Mouse (Mus musculus) intestine, postnatal 0 days (tissue): ENCODE measurements around the gene Pcbd2. TPM values are rescaled to one million over a fixed set of nuclear protein-coding genes. Genes with fewer than 3 reads are reported as not detected.

Experiments used
- ATAC-seq: fragments of 200-750 bp; cut with Nextera tagmentation; 2 replicates; pipeline ENCODE4 v1.8.0; 2017; ENCODE audit warnings: mild to moderate bottlenecking, moderate TSS enrichment, moderate library complexity
- H3K27ac ChIP-seq: fragments of 300-500 bp; sonication (generic); 2 replicates; pipeline ENCODE4 v1.5.1; 2014; ENCODE audit warnings: mild to moderate bottlenecking, low read depth, low read length, moderate library complexity
- H3K27me3 ChIP-seq: fragments of 300-500 bp; sonication (generic); replicated peaks from 2 replicates; pipeline ENCODE4 v1.6.1; 2014; ENCODE audit warnings: low read length, mixed read lengths; ENCODE audit not compliant: control insufficient read depth, insufficient read depth
- H3K36me3 ChIP-seq: fragments of 300-500 bp; sonication (generic); 2 replicates; pipeline ENCODE4 v1.6.1; 2014; ENCODE audit warnings: mild to moderate bottlenecking, moderate library complexity; ENCODE audit not compliant: control insufficient read depth, insufficient read depth
- H3K4me1 ChIP-seq: fragments of 300-500 bp; sonication (generic); replicated peaks from 2 replicates; pipeline ENCODE4 v1.6.1; 2014; ENCODE audit warnings: antibody characterized with exemption, low read length, mixed read lengths; ENCODE audit not compliant: control insufficient read depth, insufficient read depth
- H3K4me2 ChIP-seq: fragments of 300-500 bp; sonication (generic); replicated peaks from 2 replicates; pipeline ENCODE4 v1.6.1; 2014; ENCODE audit warnings: low read depth, mild to moderate bottlenecking, moderate library complexity
- H3K4me3 ChIP-seq: fragments of 300-500 bp; sonication (generic); 2 replicates; pipeline ENCODE4 v1.5.1; 2014; ENCODE audit warnings: low read depth, low read length
- H3K9ac ChIP-seq: fragments of 300-500 bp; sonication (generic); 2 replicates; pipeline ENCODE4 v1.6.1; 2014; ENCODE audit warnings: mild to moderate bottlenecking, low read depth, low read length
- H3K9me3 ChIP-seq: fragments of 300-500 bp; sonication (generic); 2 replicates; pipeline ENCODE4 v1.6.1; 2016; ENCODE audit warnings: mixed run types; ENCODE audit not compliant: control insufficient read depth
- CTCF ChIP-seq: sonication (generic); IDR thresholded peaks from 2 replicates; pipeline ENCODE4 v1.5.1; 2016; ENCODE audit warnings: low read depth, mild to moderate bottlenecking, control low read depth, antibody characterized with exemption, moderate library complexity
- WGBS: fragments of 180-500 bp; shearing (Covaris S2); extraction: QIAGEN DNeasy Blood & Tissue Kit; methylation state at CpG from one replicate; pipeline ENCODE4 v1.1.7; 2014; 5-methylcytosine and 5-hydroxymethylcytosine counted together
- polyA plus RNA-seq: library from polyadenylated mRNA; unstranded; fragments of >200 nt; fragmentation: Nextera tagmentation; extraction: Ambion mirVana; gene quantifications from 2 replicates; pipeline ENCODE4 v1.2.1, GENCODE M21; 2015

The Pcbd2 gene
- polyA plus RNA-seq, result 70.5 and 72.0 TPM in 2 replicates

DNA sequence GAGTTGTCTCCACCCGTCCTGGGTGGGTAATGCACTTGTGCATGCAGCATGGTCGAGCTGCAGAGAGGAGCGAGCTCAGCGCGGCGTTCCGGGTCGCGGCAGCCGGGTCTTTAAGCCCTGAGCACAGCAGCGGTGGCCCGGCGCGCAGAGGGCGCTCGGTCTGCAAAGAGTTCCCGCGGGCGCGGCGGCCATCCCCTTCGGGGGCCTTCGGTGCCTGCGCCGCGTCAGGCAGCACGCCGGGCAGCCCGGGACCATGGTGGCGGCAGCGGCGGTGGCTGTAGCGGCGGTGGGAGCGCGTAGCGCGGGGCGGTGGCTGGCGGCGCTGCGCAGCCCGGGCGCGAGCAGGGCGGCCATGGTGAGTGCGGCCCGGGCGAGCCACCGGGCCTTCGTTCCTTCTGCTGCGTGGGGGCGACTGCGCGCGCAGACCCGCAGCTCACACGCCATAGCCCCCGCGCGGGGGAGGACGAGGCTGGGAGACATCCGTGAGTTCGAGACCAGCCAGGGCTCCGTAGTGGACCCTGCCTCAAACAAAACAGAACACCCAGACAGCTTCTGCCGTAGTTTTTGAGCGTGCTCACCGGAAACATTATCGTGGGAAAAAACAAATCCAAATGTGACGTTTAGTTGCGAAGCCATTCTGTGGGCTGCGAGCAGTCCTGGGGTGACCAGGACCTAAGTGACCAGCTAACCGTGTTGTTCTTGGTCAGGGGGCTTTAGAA lies at the start of gene Pcbd2:
TSS of gene Pcbd2 (plus strand) at position 249 of the 719 bp plus-strand sequence.
- Histone ChIP-seq H3K4me1 (no peaks in the 10 kb centered on the region), H3K4me2 (peak within 1 kb of the TSS; percentile 69), H3K9me3 (no peaks in the 10 kb centered on the region), H3K27ac (peak within 1 kb of the TSS; percentile 97), H3K36me3 (peaks cover 14% of the 10 kb centered on the region; the same call in 1 of the 2 replicates), H3K27me3 (no peaks in the 10 kb centered on the region), H3K4me3 (peak within 1 kb of the TSS; percentile 69), H3K9ac (peak within 1 kb of the TSS; percentile 74)
- under 1% methylated on average over 72 of the region's 73 CpGs for WGBS
- TF ChIP-seq CTCF, result 0 out of 2 replicates have a peak, but pooled peaks have one; percentile 26
- peak; percentile 93 for ATAC-seq

DNA sequence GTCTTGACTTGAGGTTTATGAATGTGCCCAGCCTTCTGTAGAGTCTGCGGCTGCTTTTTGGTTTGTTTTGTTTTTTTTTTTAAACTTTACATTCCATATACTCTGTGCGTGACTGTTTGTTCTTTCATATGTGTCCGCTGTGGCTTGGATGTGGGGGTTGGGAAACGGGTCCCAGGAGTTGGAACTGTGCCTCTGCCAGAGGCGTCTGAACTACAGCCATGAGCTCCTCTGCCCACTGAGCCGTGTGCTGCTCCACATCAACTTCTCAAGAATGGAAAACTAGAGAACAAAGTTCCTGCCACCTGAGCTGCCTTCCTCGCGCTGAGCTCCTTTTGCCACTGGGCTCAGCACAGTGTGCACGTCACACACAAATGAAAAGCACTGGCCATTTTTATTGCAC lies 45.0 kb upstream of the Pcbd2 start:
- Histone ChIP-seq H3K9ac (no peak overlapping the region), H3K4me1 (no peaks in the 10 kb centered on the region), H3K27me3 (no peaks in the 10 kb centered on the region), H3K4me3 (no peak overlapping the region), H3K36me3 (peaks cover 29% of the 10 kb centered on the region), H3K4me2 (no peak overlapping the region), H3K9me3 (no peaks in the 10 kb centered on the region), H3K27ac (no peak overlapping the region)
- no peak for TF ChIP-seq CTCF
- ATAC-seq, result no peak
- 80% methylated on average over 9 of the region's 9 CpGs for WGBS

DNA sequence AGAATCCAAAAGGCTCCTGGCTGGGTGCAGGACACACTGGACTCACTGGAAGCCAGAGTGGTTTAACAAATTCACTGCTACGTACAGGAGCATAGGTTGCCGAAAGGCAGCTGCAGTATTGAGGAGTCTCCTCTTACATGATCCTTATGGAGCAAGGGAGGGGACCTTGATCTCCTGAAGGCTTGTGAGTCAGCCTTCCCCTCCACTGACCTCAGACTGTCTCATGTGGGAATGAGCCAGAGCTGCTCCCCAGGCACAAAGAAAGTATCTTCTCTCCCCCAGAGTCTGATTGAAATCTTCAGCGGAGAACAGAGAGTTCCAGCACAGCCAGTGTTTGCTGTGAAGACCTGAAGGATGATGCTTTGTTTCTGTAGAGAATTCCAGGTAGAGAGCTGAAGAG lies 43.6 kb upstream of the Pcbd2 start:
- Histone ChIP-seq H3K9me3 (no peaks in the 10 kb centered on the region), H3K4me1 (no peaks in the 10 kb centered on the region), H3K36me3 (peaks cover 16% of the 10 kb centered on the region), H3K9ac (no peak overlapping the region), H3K27me3 (no peaks in the 10 kb centered on the region), H3K4me3 (no peak overlapping the region), H3K27ac (no peak overlapping the region), H3K4me2 (no peak overlapping the region)
- 87% methylated on average over 3 of the region's 3 CpGs for WGBS
- no peak for ATAC-seq
- TF ChIP-seq CTCF, result no peak

DNA sequence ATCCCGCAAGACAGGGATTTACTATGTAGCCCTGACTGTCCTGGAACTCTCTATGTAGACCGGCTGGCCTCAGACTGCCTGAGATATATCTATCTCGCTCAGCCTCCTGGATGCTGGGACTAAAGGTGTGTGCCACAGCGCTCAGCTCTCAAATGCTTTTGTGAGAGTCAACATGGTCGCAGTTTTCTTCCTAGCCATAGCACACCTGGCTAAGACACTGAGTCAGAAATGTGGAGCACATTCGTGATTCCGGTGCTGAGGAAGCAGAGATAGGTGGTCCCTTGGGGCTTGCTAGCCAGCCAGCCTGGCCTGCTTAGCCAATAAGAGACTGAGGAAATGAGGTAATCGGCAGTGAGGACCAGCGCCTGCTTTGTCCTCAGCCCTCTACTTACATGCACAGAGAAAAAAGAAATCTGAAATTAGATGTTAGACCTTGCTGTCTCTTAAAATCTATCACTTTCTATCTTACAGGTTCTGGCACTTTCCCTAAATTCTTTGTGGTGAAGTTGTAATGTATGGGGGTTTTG lies 41.0 kb upstream of the Pcbd2 start:
- no peak overlapping the region for H3K4me2 ChIP-seq
- H3K4me3 ChIP-seq, result no peak overlapping the region
- no peaks in the 10 kb centered on the region for H3K9me3 ChIP-seq
- H3K27me3 ChIP-seq, result no peaks in the 10 kb centered on the region
- no peaks in the 10 kb centered on the region for H3K4me1 ChIP-seq
- no peaks in the 10 kb centered on the region for H3K36me3 ChIP-seq
- no peak for TF ChIP-seq CTCF
- H3K27ac ChIP-seq, result no peak overlapping the region
- no peak for ATAC-seq
- no peak overlapping the region for H3K9ac ChIP-seq
- WGBS, result 78% methylated on average over 9 of the region's 9 CpGs

DNA sequence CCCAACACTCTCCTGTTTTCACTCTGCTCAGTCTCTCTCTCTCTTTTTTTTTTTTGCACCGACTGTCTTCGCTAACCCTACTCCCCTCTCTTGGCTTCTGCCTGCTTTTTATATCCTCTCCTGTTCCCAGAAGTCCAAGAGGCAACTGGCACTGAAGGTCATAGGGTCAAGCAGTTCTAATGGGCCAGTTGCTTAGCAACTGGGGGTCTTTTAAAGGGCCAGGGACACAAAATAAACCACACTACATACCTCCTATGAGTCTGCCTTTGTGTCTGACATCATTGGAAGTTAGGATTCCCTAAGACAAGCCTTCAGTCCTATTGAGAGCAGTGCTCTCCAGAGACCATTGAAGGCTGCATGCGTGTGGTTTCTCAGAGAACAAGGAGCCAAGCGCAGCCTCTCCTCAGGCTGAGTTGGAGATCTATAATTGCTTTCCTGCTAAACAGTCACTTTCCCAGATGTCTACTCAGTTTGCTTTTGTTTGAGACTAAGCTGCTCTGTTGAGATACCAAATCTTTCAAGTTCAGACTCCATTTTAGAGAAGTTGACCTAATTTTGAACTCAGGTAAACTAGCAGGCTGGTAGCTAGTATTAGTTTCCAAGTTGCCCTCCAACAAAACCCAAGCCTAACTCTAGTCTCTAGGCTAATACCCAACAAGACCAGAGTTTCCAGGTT lies 39.1 kb upstream of the Pcbd2 start:
- no peak overlapping the region for H3K27ac ChIP-seq
- no peaks in the 10 kb centered on the region for H3K36me3 ChIP-seq
- no peaks in the 10 kb centered on the region for H3K27me3 ChIP-seq
- no peak for TF ChIP-seq CTCF
- no peaks in the 10 kb centered on the region for H3K4me1 ChIP-seq
- no peak overlapping the region for H3K4me2 ChIP-seq
- 47% methylated on average over 4 of the region's 4 CpGs for WGBS
- no peak overlapping the region for H3K4me3 ChIP-seq
- H3K9me3 ChIP-seq, result no peaks in the 10 kb centered on the region
- H3K9ac ChIP-seq, result no peak overlapping the region
- no peak for ATAC-seq

DNA sequence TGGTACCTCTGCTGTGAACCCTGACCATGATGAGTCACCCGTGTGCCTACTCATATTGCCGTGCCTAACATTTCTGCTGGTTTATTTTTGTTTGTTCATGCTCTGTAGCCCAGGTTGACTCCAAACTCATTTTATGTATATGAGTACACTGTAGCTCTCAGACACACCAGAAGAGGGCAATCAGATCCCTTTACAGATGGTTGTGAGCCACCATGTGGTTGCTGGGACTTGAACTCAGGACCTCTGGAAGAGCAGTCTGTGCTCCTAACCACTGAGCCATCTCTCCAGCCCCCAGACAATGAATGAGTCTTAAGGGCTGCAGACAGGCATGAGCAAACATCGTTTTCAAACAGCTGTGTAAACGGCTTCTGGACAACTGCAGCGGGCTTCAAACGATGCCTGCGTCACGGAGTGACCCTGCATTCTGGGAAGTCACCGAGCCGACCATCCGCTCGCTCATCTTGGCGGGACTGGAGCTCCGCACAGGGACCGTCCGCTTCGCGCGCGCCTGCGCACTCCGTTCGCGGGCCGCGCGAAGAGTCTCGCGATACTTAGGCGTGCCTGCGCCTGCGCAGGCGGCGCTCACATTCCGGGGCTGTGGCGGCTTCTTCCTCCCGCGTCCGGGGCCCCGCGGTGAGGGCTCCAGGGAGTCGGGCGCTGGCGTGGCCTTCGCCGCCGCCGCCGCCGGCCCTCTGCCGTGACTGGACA lies 34.5 kb upstream of the Pcbd2 start, which contains the start of gene B230219D22Rik:
TSS of gene B230219D22Rik (plus strand) at position 590 of the 708 bp plus-strand sequence.
- H3K4me2 ChIP-seq, result peak within 1 kb of the TSS; percentile 72
- peak within 1 kb of the TSS; percentile 98 for H3K27ac ChIP-seq
- no peaks in the 10 kb centered on the region for H3K36me3 ChIP-seq
- no peaks in the 10 kb centered on the region for H3K27me3 ChIP-seq
- H3K9ac ChIP-seq, result peak within 1 kb of the TSS; percentile 99
- peak within 1 kb of the TSS; percentile 90 for H3K4me3 ChIP-seq
- H3K4me1 ChIP-seq, result peaks cover 9% of the 10 kb centered on the region; the same call in 1 of the 2 replicates
- TF ChIP-seq CTCF, result peak; percentile 50
- peak; percentile 98 for ATAC-seq
- H3K9me3 ChIP-seq, result no peaks in the 10 kb centered on the region
- under 1% methylated on average over 49 of the region's 51 CpGs for WGBS
